Mouse (Mus musculus) naive thymus-derived CD4-positive, alpha-beta T cell, adult 2 months (primary cell): Measurements from ENCODE around the gene Depdc1b.

Experiments
- DNase-seq: peaks from one replicate; pipeline ENCODE4 v3.0.0-alpha.2; 2011; ENCODE audit warnings: low read depth

The Depdc1b gene

DNA sequence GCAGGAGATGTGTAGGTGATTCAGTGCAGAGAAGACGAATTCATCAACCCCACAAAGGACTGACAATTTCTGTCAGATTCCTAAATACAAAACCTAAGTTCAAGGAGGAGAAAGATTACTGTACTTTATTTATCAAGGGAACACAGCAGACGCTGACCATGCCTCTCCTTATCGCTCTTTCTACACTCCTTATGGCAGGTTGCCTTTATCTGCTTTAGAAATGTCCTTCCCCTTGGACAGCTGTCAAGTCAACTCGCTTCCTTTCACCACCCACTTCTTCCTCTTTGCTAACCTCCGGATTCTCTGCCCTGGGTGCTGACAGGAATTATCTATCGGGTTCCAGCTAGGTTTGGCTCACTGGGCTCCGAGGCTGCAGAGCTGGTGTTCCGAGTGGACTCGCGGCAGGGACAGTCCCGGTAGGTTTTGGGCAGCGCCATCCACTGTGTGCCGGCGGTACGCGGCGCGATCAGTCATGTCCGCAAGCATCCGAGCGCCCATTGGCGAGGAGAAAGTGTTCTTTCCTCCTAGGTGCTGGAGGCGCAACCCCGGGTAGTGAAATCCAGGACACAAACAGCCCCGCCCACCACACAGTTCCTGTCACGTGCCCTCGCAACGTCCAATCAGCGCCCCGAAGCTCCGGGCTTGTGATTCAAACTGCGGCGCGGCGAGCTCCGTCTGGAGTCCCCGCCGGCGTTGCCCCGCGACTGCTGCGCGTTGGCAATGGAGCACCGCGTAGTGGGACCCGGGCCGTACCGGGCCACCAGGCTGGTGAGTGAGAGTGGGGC, at the start of gene Depdc1b:
Gene Depdc1b (plus strand): TSS at position 631 of the 785 bp plus-strand sequence.
- DNase-seq, result peak; percentile 95

- no peak for DNase-seq
Measured at GRCm38 (mm10) chr13:108267841-108268634, 48.1 kb upstream of the Depdc1b start.

GRCm38 (mm10) chr13:108271458-108272148, 44.5 kb upstream of the Depdc1b start:
- peak; percentile 32 for DNase-seq

GRCm38 (mm10) chr13:108272332-108272731, 43.8 kb upstream of the Depdc1b start:
- DNase-seq, result no peak

- no peak for DNase-seq
Measured at GRCm38 (mm10) chr13:108273034-108273433, 43.1 kb upstream of the Depdc1b start.

GRCm38 (mm10) chr13:108273456-108273855, 42.7 kb upstream of the Depdc1b start:
- DNase-seq, result peak; percentile 75

GRCm38 (mm10) chr13:108276561-108276960, 39.6 kb upstream of the Depdc1b start:
- no peak for DNase-seq

GRCm38 (mm10) chr13:108277320-108277719, 38.8 kb upstream of the Depdc1b start:
- no peak for DNase-seq

DNA sequence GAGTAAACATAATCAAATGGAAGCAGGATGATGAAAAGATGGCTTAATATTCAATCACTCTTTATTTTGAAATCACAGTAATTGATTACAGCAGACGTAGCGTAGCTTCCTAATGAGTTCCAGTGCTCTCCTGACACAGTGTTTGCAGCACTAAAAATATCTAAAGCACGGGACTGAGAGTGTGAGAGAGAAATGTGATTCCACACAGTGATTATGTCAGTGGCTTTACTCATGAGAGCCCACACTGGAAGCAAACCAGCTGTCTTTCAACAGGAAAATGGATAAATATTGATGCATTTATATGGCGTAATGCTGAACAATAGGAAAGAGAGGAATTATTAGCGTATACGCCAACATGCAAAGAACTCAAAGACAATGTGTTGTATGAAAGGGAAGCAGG, 37.5 kb upstream of the Depdc1b start:
- no peak for DNase-seq

GRCm38 (mm10) chr13:108284312-108284711, 31.8 kb upstream of the Depdc1b start:
- no peak for DNase-seq

GRCm38 (mm10) chr13:108287953-108288352, 28.2 kb upstream of the Depdc1b start:
- DNase-seq, result no peak

DNA sequence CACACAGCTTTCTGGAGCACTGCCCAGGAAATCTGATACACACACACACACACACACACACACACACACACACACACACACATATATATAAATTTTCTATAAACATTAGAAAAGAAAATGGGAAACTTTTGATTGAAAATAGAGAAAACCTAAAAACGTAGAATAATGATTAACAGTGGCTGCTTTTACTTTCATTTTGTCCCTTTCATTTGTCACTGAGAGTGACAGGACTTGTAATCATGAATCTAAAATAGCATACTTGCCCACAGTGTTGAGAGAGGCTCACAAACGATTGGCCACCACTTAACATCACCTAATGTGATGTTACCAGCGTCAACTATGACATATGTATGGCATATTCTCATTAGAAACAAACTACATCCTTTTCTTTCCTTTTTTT, 26.7 kb upstream of the Depdc1b start:
- DNase-seq, result peak; percentile 28

DNA sequence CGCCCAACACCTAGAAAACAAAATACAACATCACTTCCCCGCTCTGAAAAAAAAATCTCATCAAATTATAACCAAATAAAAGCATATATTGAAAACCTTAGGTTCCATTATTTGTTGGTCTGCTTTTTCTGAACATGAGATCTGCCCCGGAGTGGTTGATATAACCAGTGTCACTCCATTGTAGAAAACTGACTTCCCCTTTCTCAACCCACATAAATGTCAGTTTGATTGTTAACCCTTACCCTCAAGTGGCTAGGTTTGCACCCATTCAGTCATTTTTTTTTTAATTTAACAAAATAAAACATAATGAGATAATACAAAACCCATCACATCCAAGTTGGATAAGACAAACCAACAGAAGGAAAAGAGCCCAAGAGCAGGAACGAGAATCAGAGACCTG, 25.8 kb upstream of the Depdc1b start:
- DNase-seq, result no peak

DNA sequence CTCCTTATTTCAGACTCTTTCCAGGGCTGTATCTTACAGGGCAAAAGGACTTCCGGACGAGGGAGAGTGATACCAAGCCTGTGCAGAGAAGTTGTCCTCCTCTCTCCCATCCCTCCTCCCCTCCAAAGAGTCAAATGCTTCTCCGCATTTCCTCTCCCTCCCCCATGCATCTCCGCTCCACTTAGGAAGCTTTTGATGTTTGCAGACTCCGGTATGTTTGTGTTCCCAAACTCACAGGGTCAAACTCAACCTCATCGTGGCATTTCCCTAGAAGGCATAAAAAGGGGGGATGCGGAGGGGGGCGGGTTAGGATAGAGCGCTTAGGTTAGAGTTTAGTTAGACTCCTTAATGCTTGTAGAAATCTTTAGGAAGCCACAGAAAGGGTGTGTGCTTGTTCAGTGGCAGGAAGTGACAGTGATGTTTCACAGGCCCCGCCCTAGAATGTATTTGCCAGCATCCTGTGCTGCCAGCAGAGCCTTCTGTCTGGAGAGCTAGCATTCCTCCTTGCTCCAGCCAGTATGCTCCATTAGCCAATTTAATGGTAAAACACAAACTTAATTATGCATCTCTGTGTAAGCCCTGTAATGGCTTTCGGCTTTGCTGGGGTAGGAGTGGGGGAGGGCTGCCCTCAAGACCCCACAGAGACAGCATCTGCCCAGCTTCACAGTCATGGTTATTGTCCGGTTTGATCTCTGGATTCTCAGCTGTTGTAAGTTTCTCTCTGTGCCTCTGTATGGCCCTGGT, 18.6 kb upstream of the Depdc1b start:
- DNase-seq, result peak; percentile 85

DNA sequence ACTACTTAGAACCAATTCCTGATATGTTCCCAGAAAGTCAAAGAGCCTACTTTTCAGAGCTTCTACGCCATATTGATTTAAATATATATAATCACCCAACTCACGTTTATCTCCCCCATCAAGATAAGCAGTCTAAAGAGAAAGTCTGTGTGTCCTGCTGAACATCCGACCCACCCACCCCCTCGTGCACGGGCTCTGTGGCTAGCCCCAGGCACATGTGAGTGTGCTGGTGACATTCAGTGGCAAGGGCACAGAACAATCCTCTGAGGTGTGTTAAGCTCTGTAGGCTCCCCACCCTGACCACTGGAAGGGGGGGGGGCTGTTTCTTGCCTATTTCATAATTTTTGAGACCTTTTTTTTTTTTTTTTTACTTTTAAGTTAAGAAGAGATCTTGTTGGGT, 17.9 kb upstream of the Depdc1b start:
- DNase-seq, result peak; percentile 44

DNA sequence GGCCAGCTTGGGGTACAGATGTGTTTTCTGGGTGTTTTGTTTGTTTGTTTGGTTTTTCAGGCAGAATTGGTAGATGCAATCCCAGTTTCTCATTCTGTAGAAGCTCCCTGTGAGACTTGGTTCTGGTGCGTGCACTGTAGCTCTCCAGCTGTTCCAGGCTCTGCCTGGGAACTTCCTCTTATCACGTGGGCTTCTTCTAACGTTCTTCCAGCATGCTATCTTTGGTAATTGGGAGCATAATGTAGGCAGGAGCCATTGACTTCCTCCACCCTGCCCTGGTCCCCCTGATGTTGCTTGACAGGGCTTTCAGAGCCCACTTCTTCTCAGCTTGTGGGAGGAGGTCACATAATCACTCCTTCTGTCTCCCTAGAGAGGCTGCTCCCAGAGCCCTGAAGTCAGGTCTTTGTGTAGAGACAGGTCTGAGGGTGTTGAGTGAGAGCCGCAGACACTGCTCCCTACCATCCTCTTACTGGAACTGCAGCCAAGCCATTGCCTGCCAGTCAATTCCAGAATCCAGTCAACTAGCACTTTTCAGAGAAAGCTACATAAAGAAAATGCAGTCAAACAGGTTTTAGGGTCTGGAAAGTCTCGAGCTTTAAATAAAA, 15.7 kb upstream of the Depdc1b start:
- DNase-seq, result peak; percentile 40

- DNase-seq, result no peak
Measured at GRCm38 (mm10) chr13:108301411-108301810, 14.7 kb upstream of the Depdc1b start.

- peak; percentile 73 for DNase-seq
Measured at GRCm38 (mm10) chr13:108302957-108303675, 13.0 kb upstream of the Depdc1b start.

DNA sequence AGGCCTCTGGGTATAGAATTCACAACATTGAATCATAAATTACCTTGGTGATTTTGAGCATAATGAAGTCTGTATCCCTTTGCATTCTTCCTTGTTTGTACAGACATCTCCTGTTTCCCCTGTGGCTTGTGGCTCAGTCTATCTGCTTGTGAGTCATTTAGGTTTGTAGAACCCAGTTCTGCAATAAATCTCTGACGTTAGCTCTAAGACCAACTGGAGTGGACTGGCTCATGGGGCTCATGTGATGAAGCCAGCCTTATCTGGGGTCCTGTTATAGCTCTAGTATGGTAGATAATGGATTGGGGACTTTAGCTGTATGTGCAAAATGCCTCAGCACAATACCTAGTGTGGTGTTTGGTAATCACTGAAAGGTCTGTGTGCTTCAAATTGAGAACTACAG, 12.3 kb upstream of the Depdc1b start:
- DNase-seq, result peak; percentile 33

GRCm38 (mm10) chr13:108304680-108305079, 11.5 kb upstream of the Depdc1b start:
- peak; percentile 30 for DNase-seq

- no peak for DNase-seq
Measured at GRCm38 (mm10) chr13:108316487-108316903, 363 bp downstream of the Depdc1b start.
